Mouse (Mus musculus): Measurements from ENCODE around the gene Commd6. TPM values are rescaled to one million over a fixed set of nuclear protein-coding genes. Genes with fewer than 3 reads are reported as not detected.
A peak's percentile ranks its signal among the peaks of the same experiment; 100 is the strongest.

Gene Commd6
- 86.7 and 89.7 TPM in 2 replicates for polyA plus RNA-seq (2015; fragmentation: Nextera tagmentation; extraction: Ambion mirVana)

GRCm38 (mm10) chr14:101640153-101640843, at the start of gene Commd6:
Commd6 (minus strand) TSS chr14:101640686.
- Histone ChIP-seq H3K36me3 (peaks cover 9% of the 10 kb centered on the region), H3K4me3 (peak within 1 kb of the TSS; percentile 81), H3K4me1 (peaks cover 6% of the 10 kb centered on the region; the same call in 1 of the 2 replicates), H3K27ac (peak within 1 kb of the TSS; percentile 56), H3K27me3 (no peaks in the 10 kb centered on the region), H3K4me2 (replicated peaks) (peak within 1 kb of the TSS; percentile 80), H3K9ac (peak within 1 kb of the TSS; percentile 83), H3K9me3 (no peaks in the 10 kb centered on the region)
- ATAC-seq (ENCODE audit: low FRiP score, low read depth) = peak; percentile 98
- WGBS = 0% methylated on average over 39 of the region's 39 CpGs

DNA sequence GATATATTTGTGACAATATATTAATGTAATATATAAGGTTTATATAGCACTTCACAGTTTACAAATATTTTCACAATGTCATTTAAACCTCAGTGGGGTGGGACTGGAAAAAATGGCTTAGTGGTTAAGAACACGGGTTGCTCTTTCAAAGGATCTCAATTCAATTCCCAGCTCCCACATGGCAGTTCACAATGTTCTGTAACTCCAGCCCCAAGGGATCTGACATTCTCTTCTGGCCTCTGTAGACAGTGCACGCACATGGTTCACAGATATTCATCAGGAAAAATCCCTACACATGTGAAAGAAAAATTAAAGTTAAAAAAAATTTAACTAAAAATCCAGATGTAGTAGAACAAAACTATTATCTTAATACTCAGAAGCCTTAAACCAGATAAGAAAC, 47.9 kb upstream of the Commd6 start:
- no peak overlapping the region for H3K4me3 ChIP-seq
- no peak overlapping the region for H3K9ac ChIP-seq
- WGBS = 81% methylated on average over 2 of the region's 2 CpGs
- no peak for ATAC-seq (ENCODE audit: low FRiP score, low read depth)
- H3K4me2 ChIP-seq (replicated peaks) = no peak overlapping the region
- H3K27ac ChIP-seq = no peak overlapping the region
- peaks cover 5% of the 10 kb centered on the region; the same call in 1 of the 2 replicates for H3K36me3 ChIP-seq
- H3K9me3 ChIP-seq = no peaks in the 10 kb centered on the region
- no peaks in the 10 kb centered on the region for H3K27me3 ChIP-seq
- no peaks in the 10 kb centered on the region for H3K4me1 ChIP-seq

- H3K27me3 ChIP-seq = no peaks in the 10 kb centered on the region
Observed at GRCm38 (mm10) chr14:101687696-101688095, 47.2 kb upstream of the Commd6 start.

DNA sequence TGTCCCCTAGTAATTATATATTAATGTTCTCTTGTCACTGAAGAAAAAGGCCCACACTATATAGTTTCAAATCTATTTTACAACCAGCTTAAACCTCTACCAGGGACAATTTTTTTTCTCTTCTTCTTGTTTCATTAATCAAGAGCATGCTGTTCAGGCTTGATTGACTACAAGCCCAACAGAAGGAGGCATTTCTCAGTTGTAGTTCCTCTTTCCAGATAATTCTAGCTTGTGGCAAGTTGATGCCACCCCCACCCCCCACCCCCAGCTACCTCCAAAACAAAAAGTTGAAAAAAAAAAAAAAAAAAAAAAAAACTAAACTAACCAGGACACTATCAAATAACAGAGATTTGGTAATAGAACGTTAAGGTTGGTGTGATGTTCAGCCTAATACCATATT, 31.7 kb upstream of the Commd6 start:
- peaks cover 25% of the 10 kb centered on the region for H3K36me3 ChIP-seq
- H3K4me3 ChIP-seq = no peak overlapping the region
- ATAC-seq (ENCODE audit: low FRiP score, low read depth) = no peak
- H3K4me1 ChIP-seq = no peaks in the 10 kb centered on the region
- WGBS = 92% methylated on average over 1 of the region's 1 CpGs
- no peak overlapping the region for H3K27ac ChIP-seq
- H3K9me3 ChIP-seq = no peaks in the 10 kb centered on the region
- H3K9ac ChIP-seq = no peak overlapping the region
- H3K4me2 ChIP-seq (replicated peaks) = no peak overlapping the region
- H3K27me3 ChIP-seq = no peaks in the 10 kb centered on the region

More at GRCm38 (mm10) chr14:101687696-101688095, 47.2 kb upstream of the Commd6 start:
- H3K4me3 ChIP-seq = no peak overlapping the region
- H3K9ac ChIP-seq = no peak overlapping the region
- no peak overlapping the region for H3K4me2 ChIP-seq (replicated peaks)
- 88% methylated on average over 6 of the region's 6 CpGs for WGBS
- no peak for ATAC-seq (ENCODE audit: low FRiP score, low read depth)
- peaks cover 5% of the 10 kb centered on the region; the same call in 1 of the 2 replicates for H3K36me3 ChIP-seq
- no peaks in the 10 kb centered on the region for H3K9me3 ChIP-seq
- H3K27ac ChIP-seq = no peak overlapping the region
- H3K4me1 ChIP-seq = no peaks in the 10 kb centered on the region

DNA sequence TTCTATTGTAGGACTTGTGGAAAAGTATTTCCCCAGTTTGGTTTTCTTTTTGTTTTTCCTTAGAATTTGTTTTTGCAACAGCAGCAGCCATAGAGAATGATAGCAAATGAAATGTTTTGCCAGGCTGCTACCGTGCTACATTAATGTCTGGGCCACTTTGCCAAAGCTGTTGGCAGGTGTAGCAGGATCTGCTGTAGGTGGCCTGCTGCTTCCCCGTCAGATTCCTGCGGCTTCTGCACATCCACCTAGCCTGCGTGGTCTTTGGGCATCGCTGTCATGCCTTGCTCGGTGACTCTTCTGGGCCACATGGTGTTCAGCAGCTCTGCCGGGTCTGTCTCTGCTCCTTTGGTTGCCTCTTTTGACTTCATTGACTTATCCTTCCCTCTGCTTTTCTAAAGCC, 28.1 kb upstream of the Commd6 start:
- no peak for ATAC-seq (ENCODE audit: low FRiP score, low read depth)

GRCm38 (mm10) chr14:101666536-101666935, 26.1 kb upstream of the Commd6 start:
- ATAC-seq (ENCODE audit: low FRiP score, low read depth) = no peak
- 79% methylated on average over 5 of the region's 5 CpGs for WGBS

More for the DNA sequence above, 28.1 kb upstream of the Commd6 start:
- Histone ChIP-seq H3K9ac (no peak overlapping the region), H3K4me2 (replicated peaks) (no peak overlapping the region), H3K4me3 (no peak overlapping the region), H3K9me3 (no peaks in the 10 kb centered on the region), H3K27ac (no peak overlapping the region), H3K27me3 (no peaks in the 10 kb centered on the region), H3K36me3 (peaks cover 29% of the 10 kb centered on the region), H3K4me1 (no peaks in the 10 kb centered on the region)
- 89% methylated on average over 7 of the region's 7 CpGs for WGBS

DNA sequence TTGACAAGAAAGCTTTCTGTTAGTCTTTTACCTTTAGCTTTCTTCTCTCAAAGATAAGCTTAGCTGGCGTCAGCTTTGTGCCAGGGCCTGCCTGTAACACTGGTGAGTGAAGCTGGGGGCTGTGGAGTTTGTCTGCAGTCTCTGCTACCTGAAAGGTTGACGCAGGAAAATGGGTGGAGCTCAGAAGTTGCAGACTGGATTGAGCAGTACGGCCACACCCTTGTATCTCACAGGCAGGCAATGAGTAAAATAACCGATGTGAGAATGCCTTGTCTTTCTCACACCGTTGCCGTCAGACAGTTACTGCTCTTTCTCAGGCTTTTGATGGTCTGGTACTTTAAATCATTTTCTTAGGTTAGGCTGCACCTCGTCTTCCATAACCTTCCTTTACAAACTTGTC, 25.6 kb upstream of the Commd6 start:
- Histone ChIP-seq H3K4me1 (no peaks in the 10 kb centered on the region), H3K27me3 (no peaks in the 10 kb centered on the region), H3K9me3 (no peaks in the 10 kb centered on the region), H3K9ac (no peak overlapping the region), H3K36me3 (peaks cover 31% of the 10 kb centered on the region), H3K4me3 (no peak overlapping the region), H3K27ac (no peak overlapping the region), H3K4me2 (replicated peaks) (no peak overlapping the region)
- no peak for ATAC-seq (ENCODE audit: low FRiP score, low read depth)
- 89% methylated on average over 7 of the region's 7 CpGs for WGBS

More at GRCm38 (mm10) chr14:101666536-101666935, 26.1 kb upstream of the Commd6 start:
- Histone ChIP-seq H3K4me1 (no peaks in the 10 kb centered on the region), H3K27ac (no peak overlapping the region), H3K9ac (no peak overlapping the region), H3K4me3 (no peak overlapping the region), H3K36me3 (peaks cover 26% of the 10 kb centered on the region), H3K9me3 (no peaks in the 10 kb centered on the region), H3K27me3 (no peaks in the 10 kb centered on the region), H3K4me2 (replicated peaks) (no peak overlapping the region)

- Histone ChIP-seq H3K9me3 (no peaks in the 10 kb centered on the region), H3K9ac (no peak overlapping the region), H3K27me3 (no peaks in the 10 kb centered on the region), H3K4me2 (replicated peaks) (no peak overlapping the region), H3K36me3 (peaks cover 20% of the 10 kb centered on the region), H3K27ac (no peak overlapping the region), H3K4me3 (no peak overlapping the region), H3K4me1 (no peaks in the 10 kb centered on the region)
- 84% methylated on average over 3 of the region's 3 CpGs for WGBS
- ATAC-seq (ENCODE audit: low FRiP score, low read depth) = no peak
Observed at GRCm38 (mm10) chr14:101664274-101664673, 23.8 kb upstream of the Commd6 start.

DNA sequence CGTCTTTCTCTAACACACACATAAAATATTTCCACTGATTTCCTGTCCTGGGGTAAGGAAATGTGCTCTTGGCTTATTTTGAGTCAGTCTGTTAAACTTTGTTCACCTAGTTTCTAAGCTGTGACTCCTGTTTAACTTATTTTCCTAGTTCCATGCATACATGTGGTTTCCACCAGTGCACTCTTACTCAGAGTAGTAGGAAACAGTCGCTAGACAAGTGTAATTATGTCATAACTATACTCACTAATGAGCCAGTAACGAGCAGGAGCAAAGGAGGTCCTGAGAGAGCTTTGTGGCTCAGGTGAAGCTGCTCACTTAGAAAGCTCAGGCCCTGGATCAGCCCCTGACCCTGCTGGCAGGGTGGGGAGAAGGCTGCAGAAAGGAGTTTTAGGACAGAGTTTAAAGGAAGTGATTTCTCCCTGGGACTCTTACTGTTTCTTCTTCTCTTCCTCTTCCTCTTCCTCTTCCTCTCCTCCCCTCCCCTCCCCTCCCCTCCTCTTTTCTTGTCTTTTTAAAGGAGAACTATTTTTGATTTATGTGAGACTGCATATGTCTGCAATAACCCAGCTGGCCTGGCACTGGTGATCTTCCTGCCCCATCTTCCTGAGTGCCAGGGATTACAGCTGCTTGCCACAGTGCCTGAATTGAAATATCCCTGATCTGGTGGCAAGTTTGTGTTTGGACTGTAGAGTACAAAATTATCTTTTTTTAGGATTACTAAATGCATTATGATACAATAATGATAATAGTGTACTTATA, 21.3 kb upstream of the Commd6 start:
- WGBS = 36% methylated on average over 3 of the region's 3 CpGs
- Histone ChIP-seq H3K36me3 (peaks cover 12% of the 10 kb centered on the region), H3K9me3 (no peaks in the 10 kb centered on the region), H3K4me2 (replicated peaks) (no peak overlapping the region), H3K4me3 (no peak overlapping the region), H3K27ac (no peak overlapping the region), H3K4me1 (no peaks in the 10 kb centered on the region), H3K9ac (no peak overlapping the region), H3K27me3 (no peaks in the 10 kb centered on the region)
- ATAC-seq (ENCODE audit: low FRiP score, low read depth) = no peak

GRCm38 (mm10) chr14:101656307-101656706, 15.8 kb upstream of the Commd6 start:
- WGBS = 83% methylated on average over 10 of the region's 10 CpGs
- no peak overlapping the region for H3K9ac ChIP-seq
- no peak for ATAC-seq (ENCODE audit: low FRiP score, low read depth)
- no peak overlapping the region for H3K27ac ChIP-seq
- H3K4me1 ChIP-seq = peaks cover 4% of the 10 kb centered on the region
- H3K36me3 ChIP-seq = peaks cover 6% of the 10 kb centered on the region; the same call in 1 of the 2 replicates
- no peak overlapping the region for H3K4me2 ChIP-seq (replicated peaks)
- no peak overlapping the region for H3K4me3 ChIP-seq
- no peaks in the 10 kb centered on the region for H3K27me3 ChIP-seq
- no peaks in the 10 kb centered on the region for H3K9me3 ChIP-seq

GRCm38 (mm10) chr14:101654526-101654909, 14.0 kb upstream of the Commd6 start:
- Histone ChIP-seq H3K4me3 (peak overlapping the region; percentile 98), H3K9me3 (no peaks in the 10 kb centered on the region), H3K4me1 (peaks cover 4% of the 10 kb centered on the region), H3K36me3 (no peaks in the 10 kb centered on the region), H3K4me2 (replicated peaks) (peak overlapping the region; percentile 95), H3K27ac (no peak overlapping the region), H3K9ac (peak overlapping the region; percentile 86), H3K27me3 (no peaks in the 10 kb centered on the region)
- ATAC-seq (ENCODE audit: low FRiP score, low read depth) = peak; percentile 4; the same call in 1 of the 2 replicates
- WGBS = under 1% methylated on average over 10 of the region's 10 CpGs

All from limb, embryonic 13.5 days (tissue).